Mouse (Mus musculus) adrenal gland, postnatal 36 days (tissue): ENCODE measurements around the gene Casp7. TPM values are rescaled to one million over a fixed set of nuclear protein-coding genes. Genes with fewer than 3 reads are reported as not detected.
"Not testable (repeated sequence)": the region's sequence is repeated elsewhere in the genome, so short reads cannot be mapped to it uniquely, and the experiment has no call there.

Experiments used
- DNase-seq, 2 experiments: peaks; one replicate each; pipeline ENCODE4 v3.0.0; 2021; ENCODE audit warnings: mixed read lengths in 1 of 2
- long read RNA-seq, 2 experiments: library from polyadenylated mRNA; stranded (forward); transcript quantifications; one replicate each; pipeline ENCODE4 v2.0.0; 2021; ENCODE audit warnings: borderline sequencing depth in 2 of 2
- total RNA-seq, 2 experiments: library from RNA; stranded (reverse); gene quantifications; 2 replicates each; pipeline ENCODE4 v1.2.3; 2021

Gene Casp7
- 1 to 10 TPM; 7.2 to 9.9 TPM for total RNA-seq
- long read RNA-seq, experiment 1, partial matches to known transcripts = 0 of 3 reads
- long read RNA-seq, experiment 1, other reads (novel, unspliced or antisense) = 0 of 3 reads
- long read RNA-seq, experiment 2 = 0 reads

DNA sequence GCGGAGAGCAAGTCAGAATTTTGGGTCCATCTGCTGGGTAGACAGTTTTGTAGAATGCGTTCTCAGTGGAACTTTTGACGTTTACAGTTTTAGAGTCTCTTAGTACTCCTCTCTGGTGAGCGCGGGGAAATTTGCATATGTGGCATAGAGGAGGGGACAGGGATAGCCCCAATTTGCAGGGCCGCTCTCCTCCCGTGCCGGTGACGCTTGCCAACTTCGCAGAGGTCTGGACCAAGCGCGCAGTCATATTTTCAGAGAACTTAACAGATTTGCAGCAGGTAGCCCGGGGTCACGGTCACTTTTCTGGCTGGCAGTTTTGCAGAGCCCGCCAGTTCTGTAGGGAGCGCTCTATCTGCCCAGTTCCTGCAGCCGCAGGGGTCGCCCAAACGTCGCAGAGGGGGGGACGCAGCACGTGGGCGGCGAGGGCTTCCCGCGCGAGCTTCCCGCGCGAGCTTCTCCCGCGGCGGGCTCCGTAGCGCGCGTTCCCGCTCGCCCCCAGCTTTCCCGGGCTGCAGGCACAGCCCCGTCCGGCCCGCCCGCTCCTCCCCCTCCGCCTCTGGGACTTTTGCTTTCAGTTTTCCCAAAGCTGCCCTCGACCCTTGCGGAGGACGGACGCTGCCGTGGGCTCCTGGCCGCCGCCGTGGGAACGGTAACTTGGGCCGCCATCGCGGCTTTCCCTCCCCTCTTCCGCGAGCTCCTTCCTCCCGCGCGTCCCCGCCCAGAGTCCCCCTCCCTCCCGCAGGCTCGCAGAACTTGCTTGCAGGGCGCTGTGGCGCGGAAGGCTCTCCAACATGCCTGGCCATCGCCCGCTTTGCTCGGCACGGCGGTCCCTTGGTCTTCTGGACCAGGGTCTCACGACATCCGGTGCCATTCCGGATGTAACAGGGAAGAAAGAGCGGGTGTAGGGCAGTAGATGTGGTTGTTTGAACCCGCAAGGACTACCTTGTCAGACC is at the start of gene Casp7:
TSS of gene Casp7 (plus strand) at position 461 of the 953 bp plus-strand sequence.
- peak; percentile 73 to 85 for DNase-seq

DNA sequence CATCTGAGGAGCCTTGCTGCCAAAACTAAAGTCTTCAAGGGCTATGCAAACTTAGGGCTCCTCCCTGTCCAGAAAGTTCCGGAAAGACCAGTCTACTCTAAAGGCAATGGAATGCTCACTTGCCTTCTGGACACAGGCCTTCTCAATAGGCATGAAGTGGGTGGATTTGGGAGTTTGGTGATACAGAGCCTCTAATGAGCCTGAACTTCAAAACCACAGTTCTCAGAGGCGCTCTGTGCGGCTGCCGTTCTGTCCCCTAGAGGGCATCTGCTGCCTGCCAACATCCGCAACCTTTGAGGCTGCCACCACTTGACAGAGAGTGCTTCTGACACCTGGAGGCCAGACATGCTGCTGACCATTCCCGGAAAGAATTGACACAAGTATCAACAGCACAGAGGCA is 47.6 kb upstream of the Casp7 start:
- peak; percentile 9 to 41 for DNase-seq

DNA sequence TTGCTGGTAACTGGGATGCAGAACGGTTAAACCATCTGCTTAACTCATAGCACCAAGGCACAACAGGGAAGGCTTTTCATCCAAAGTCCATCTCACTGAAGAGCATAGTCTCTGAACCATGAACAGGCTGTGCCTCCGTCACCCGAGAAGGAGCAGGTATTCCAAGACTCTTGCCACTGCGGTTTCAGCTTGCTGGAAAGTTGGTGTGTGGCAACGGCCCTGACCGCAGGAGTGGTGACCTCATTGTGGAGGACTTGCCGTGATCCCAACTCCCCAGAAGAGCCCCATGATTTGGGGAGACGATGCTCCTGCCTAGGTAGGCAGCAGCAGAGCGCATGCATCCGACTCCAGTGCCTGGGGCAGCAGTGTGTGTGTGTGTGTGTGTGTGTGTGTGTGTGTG is 43.2 kb upstream of the Casp7 start:
- no peak for DNase-seq

DNA sequence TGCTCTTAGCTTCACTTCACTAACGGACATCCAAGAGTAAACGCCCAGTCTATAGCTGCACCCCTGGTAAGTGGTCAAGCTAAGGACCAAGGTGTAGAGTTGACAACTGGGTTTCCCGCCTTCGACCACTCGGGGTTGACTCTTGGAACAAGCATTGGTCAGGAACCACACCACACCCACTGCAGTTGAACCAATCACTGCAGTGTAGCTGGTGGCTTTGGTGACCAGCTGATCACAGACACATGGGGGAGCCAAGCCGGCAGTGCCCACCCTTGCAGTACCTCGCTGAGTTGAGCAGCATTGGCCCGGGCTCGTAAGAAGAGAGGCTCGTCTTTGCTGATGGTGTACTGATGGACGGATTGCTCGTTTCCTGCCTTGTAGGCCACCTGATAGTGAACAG is 41.7 kb upstream of the Casp7 start:
- DNase-seq = no peak

DNA sequence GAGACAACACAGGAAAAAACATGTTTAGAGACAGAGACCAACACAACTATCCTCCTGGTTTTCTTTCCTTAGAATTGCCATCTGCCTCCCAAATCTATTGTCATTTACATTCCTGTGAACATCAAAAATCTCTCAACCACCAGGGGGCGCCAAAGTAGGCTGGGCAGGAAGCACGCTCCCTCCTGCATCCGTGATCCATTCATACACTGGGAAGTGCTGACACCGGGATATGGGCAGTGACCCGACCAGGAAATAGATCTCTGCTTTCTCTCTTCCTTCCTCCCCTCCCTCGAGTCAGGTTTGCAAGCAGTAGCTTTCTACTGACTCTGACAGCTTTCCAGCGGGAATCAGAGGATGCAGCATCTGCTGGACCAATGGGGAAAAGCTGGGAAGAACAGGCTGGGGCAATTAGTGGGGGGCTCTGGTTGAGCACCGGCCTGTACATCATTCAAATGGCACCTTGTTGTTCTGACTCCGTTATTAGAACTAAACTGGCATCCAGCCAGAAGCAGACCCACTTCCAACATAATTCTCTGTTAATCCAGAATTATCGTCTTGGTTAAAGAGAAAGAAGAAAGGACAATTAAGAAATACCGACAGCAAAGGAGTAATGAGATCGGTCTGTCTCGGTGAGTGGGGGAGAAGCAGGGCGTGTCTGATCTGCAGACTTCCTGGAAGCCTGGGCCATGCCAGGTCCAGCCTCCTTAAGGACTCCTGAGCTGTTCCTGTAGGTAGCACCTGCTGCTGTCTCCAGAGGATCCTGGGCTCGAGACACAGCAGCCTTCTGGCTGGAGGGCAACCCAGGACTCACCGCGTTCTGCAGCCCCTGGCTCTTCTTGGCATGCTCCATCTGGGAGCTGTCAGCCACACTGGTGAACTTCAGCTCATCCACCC is 40.2 kb upstream of the Casp7 start:
- peak; percentile 77 to 85 for DNase-seq

DNA sequence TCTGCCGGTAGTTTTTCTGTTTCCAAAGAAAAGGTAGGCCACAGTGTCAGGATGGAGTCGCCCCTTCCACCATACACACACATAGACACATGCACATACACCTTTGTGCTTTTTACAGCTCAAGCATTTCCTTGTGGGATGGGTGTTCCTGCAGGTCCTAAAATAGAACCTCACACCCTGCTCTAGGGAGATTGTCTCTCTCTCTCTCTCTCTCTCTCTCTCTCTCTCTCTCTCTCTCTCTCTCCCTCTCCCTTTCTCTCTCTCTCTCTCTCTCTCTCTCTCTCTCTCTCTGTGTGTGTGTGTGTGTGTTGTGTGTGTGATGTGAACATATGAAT is 39.6 kb upstream of the Casp7 start:
- DNase-seq = not testable (repeated sequence)

DNA sequence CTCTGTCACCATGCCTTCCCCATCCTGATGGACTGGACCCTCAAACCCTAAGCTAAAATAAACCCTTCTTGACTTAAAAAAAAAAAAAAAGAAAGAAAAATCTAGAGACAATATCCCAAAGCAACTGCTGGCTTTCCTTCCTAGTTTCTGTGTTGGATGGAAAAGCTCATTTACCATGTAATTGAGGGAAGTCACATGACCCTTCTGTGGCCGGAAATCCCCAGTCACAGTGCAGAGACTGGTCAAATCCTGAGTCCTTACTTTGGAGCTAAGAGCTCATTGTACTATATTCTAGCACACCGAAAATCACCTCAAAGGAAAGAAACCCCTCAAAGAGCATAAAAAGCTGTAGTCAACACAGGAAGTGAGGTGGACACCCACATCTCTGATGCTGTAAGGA is 38.0 kb upstream of the Casp7 start:
- DNase-seq = no peak

DNA sequence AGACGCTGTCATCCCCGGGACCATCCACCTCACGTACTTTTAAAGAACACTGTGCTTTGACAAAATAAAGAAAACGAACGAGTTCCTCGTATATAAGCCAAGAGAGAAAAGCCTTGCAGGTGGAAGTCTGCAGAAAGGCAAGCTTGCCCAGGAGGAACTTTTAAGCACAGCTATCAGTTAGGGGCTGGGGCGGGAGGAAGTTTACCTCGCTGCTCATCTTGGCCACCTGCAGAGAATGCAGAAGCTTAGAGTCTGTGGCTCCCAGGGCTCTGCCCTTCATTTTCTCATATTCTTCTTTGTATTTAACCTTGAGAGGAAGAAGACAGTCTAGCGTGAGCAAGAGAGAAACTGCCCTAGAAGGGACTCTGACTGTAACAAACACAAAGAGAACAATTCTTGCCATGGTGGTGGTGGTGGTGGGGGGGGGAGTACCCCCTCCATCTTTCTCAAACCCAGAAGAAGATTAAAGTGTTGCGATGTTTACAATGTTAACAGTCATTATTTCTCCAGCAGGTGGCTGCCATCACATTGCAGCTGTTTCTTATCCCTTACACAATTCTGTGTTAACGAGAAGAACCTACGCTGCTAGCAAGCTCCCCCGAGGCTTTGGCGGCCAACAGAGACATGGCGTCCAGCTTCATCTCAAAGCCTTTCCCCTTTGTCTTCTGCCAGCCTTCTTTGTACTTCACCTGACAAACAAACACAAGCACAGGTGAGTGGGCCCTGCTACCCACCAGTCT is 33.0 kb upstream of the Casp7 start:
- no peak for DNase-seq

DNA sequence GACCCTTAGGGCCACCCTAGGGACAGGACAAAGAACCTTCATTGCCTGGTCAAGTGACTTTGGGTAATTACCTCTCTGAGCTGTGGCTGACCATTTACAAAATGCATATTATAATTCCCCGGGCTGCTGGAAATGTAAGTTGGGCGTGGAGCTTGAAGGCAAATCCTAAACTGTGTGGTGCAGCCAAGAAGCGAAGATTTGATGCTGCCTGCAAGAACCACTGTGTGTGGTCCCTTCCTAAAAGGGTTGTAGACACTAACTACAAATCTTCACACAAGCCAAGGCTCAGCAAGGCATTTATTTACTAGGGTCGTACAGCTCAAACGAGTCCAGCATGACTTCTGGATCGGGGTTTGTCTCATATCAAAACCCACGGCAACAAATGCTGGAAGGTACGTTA is 32.4 kb upstream of the Casp7 start:
- DNase-seq = no peak

DNA sequence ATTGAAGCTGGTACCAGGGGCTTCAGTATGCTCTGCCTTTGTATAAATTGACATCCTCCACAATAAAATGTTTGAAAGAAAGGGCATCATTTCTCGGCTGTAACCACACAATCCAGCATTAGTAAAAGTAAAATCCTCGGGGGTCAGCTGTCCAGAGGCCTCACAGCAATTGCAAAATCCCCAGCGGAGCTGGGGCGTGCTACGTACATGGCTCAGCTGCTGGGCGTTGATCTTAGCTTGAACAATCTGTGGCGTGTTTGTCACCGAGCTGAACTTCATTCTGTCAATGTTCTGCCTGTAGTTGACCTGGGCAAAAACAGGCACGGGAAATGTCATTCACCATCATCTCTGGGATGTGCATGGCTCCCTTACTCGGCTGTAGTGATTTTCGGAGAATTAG is 30.8 kb upstream of the Casp7 start:
- DNase-seq = no peak

DNA sequence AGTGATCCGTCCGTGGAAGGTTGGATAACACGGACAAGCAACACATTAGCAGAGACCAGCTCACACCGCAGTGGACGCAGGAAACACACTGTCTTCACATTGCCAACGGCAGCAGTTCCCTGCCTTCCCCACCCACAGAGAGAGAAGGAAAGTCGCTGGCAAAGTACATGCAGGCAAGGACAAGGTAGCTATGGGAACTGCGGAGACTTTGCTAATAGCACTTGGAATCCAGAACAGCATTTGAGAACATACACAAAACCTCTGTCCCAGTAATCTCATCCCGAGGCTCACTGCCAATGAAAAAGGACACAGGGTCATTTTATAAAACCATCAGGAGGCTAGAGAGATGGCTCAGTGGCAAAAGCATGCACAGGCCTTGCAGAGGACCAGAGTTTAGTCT is 30.3 kb upstream of the Casp7 start:
- DNase-seq = no peak

DNA sequence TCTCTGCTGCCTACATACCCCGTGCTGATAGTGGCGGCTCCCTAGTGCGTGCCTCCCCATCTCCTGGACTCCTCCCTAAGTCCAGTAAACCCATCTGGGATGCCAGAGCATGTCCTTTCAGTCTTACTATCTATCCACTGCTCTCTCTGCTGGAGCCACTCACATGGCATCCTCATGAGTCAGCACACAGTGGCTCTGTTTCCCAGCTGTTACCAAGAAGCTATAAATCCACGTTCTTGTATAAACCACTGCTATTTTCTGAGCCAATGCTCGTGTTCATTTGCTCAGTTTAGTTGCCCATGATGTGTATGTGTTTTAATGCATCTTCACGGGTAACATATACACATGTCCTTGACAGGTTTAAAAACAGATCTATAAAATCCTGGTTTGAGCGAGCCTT is 29.2 kb upstream of the Casp7 start:
- DNase-seq = no peak

DNA sequence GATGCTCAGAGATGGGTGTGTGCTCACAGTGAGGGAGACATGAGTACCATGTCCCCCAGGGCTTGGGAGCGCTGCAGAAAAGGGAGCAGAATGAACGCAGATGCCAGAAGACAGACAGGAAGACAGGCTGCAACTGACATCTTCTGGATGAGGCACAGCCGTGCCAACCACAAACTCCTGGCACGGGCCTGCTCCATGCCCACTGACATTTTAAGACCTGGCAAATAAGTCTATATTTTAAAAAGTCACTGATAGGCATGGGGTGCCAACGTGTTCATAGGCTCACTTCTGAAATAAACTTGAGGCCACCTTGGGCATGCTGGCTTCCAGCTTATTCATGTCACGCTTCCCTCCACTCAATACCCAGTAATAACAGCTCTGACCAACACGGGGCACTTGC is 28.0 kb upstream of the Casp7 start:
- DNase-seq = no peak

DNA sequence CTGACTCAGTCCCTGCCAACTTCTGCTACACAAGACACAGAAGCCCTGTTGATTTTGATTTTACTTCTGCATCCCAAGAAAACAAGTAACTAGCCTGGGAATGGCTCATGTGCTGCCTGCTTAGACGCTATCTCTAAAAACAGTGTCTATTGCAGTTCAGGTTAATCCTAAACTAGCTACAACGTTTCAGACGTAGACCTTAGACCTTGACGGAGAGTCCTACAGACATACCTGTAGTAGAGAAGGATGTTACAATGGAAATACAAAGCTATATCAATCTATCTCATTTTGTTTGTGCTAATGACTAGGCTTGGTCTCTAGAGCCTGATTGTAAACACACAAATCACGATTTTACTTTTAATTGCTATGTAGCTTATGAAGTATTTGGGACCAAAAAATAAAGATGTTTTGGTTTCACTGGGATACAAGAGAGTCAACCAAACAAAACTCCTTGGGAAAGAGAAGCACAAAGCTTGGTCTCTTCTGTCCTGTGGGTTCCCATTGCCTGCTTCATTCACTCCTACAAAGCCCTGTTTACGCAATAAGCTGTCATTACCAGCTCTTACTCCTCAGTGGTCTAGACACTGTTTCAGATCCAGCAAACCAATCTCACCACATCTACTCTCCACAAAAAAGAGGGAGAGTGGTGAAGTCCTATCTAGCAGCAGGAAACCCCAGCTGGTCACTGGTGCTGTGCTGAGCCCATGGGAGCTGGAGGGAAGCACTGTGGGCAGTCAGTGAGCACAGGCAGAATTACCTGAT is 26.4 kb upstream of the Casp7 start:
- DNase-seq = no peak

DNA sequence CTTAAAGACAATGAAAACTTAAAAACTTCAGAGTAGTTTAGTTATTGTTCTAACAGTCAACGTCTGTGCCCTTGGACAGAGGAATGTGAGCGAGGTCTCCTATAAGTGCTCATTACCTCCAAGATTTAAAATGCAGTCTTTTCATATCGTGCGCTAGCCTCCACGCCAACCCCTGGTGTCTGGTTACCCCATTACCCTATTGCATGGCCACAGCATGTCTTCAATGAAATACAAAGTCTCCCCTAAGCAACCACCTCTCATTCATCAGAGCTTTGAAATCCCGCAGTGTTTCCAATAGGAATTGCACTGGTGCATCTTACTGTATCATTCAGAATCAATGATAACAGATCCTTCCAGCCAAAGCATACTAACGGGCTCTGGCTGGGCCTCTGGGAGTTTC is 24.7 kb upstream of the Casp7 start:
- no peak for DNase-seq

DNA sequence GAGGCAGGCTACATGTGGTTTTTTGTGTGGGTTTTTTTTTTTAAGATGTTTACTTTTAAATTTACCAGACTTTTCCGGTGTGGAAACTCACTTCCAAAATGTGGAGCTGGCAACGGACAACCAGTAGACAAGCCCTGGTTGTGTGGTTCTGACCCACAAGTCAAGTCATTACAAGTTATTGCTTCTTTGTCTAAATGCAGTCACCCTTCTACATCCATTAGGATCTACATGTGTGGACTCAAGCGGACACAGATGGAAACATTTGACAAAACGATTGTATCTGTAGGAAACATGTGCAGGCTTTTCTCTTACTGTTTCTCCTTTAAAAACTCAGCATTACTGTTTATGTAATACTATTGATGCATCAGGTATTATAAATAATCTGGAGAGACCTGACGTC is 23.7 kb upstream of the Casp7 start:
- no peak for DNase-seq

DNA sequence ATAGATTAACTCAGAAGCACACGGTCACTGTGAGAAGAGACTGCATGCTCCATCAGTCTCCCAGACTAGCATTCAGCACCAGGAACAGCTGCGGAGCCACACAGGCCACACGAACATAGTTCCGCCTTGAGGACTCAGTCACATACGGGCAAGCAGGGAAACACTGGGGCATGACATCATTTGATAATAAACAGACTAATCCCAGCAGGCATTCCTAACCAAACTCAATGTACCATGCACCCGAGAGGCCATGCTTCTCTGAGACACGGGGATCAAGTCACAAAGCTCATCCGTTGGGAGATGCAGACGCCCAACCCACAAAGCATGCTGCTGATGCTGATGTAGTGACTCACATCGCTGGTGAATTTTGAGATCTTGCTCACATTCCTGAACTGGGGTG is 22.9 kb upstream of the Casp7 start:
- no peak for DNase-seq

DNA sequence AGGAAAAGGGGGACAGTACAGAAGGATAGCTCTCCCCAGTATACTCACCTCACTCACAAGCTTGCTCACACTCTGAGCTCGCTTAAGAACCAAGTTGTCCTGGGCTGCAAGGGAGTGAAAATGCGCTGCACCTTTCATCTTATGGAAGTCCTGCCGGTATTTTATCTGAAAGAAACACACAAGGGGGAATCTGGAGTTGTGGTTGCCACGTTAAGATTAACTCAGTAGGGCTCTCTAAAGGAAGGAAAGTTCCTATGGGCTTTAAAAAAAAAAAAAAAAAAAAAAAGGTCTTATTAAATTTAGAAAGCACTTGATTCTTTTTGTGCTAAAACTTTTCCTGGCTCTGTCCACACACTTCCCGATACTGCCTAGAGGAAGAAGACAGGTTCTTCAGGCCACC is 18.9 kb upstream of the Casp7 start:
- DNase-seq = no peak

DNA sequence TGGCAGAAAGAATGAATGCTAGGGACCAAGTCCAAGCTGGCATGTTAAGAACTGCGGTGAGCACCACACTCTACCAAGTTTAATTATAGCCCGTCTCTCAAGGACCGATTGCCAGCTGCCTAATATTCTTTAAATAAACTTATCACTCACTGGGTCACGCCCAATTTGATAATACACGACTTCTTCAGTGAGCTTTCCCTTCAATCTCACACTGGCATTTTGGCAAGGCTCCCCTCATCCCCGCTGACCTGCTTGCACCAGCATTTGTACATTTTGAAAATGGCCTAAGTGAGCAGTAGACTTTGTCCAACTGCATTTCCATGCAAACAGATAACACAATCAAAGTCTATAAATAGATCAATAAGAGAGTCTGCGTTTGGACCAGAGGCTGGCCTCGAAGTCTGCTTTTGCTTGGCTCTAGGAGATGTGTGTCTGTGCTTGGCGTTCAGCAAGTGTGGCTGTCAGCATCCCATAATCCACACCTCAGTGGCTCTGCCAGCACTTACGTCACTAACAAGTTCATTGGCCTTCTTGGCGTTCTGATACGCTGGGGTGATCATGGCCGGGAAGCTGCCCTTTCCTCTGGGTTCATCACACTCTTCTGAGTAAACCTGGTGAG is 18.3 kb upstream of the Casp7 start:
- DNase-seq = no peak

DNA sequence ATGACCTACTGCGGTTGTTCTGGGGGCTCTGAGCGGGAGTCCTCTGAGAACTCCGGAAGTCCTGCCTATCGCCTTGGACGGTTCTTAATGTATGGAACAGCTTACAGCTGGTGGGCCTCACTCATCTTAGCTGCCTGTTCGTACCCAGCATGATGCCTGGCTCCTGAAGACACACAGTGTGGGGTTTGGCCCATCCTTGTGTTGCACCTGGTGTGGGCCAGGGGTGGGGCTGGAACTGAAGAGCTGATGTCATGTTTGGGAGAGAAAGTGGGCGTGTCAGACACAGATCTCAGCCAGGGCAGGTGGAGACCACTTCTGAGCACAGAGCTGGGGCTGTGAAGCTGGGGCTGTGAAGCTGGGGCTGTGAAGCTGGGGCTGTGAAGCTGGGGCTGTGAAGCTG is 16.6 kb upstream of the Casp7 start:
- no peak for DNase-seq

DNA sequence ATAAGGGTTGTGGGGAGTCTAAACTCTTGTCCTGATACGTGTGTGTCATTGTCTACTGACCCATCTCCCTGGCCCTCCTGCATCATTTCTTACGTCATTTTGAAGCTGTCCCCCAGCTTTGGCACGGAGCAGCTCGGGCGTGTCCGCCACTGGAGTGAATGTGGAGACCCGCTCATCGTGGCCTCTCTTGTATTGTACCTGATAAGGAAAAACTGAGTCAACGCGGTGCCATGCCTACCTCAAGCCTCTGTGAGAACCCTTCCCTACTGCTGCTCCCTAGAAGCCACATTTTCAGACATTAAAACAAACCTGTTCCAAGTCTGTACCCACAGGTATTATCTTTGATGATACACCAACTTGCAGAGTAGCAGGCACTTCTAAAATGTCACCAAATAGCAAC is 15.5 kb upstream of the Casp7 start:
- DNase-seq = no peak
